Mouse (Mus musculus) frontal cortex, adult (tissue): Measurements from ENCODE around the gene Utp4.
A peak's percentile ranks its signal among the peaks of the same experiment; 100 is the strongest.
"Not testable (repeated sequence)": the region's sequence is repeated elsewhere in the genome, so short reads cannot be mapped to it uniquely, and the experiment has no call there.

Source experiments
- ATAC-seq: cut with Nextera tagmentation; 2 replicates; pipeline ENCODE4 v1.9.2; 2017; ENCODE audit warnings: mild to moderate bottlenecking, moderate library complexity, mixed read lengths; ENCODE audit not compliant: low TSS enrichment

Gene Utp4

DNA sequence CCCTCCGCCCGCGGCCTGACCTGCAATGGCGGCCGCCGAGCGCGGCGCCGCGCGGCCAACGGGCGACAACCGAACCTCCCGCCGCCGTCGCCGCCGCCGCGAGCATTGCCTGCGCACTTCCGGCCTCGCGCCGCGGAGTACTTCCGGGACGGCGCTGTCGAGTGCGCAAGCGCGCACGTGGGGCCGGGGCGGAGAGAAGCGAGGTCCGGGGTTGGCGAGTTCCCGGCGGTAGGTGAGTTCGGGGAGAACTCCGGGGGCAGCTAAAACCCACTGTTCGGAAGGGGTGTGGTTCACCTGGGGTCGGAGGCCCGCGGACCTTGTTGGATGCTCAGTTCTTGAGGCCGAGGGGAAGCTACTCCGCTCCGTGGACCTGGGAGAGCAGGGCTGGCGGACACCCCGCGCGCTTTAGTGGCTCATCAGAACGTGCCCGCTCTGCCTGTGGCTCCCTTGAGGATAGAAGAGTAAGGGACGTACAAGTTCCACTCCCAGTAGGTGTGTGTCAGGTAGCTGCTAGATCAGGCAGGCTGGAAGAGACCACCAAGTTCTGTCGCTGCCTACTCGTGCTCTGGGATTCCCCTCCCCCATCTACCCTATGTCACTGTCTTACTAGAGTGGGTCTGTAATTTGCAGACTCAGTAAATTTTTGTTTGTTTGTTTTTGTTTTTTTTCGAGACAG lies at the start of gene Utp4:
TSS of gene Utp4 (plus strand) at position 156 of the 676 bp plus-strand sequence.
- peak; percentile 97 for ATAC-seq

- no peak for ATAC-seq
Observed at GRCm38 (mm10) chr8:106850034-106850433, 43.4 kb upstream of the Utp4 start.

GRCm38 (mm10) chr8:106854534-106855241 lies 38.7 kb upstream of the Utp4 start:
- peak; percentile 50 for ATAC-seq

DNA sequence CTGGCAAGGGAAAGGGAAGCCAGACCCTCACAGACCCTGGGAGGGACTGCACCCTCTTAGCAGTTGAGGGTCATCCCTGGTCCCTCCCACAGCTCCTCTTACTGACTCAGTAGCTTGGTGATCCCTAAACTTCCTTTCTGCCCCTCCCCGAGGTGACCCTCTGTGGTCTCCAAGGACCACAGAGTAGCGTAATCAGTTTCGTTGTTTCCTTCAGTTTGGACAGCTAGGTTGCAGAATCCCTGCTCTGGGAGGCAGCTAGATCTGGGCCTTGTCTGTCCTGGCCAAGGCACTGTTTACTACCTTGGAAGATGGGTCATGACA lies 38.2 kb upstream of the Utp4 start:
- ATAC-seq, result no peak

DNA sequence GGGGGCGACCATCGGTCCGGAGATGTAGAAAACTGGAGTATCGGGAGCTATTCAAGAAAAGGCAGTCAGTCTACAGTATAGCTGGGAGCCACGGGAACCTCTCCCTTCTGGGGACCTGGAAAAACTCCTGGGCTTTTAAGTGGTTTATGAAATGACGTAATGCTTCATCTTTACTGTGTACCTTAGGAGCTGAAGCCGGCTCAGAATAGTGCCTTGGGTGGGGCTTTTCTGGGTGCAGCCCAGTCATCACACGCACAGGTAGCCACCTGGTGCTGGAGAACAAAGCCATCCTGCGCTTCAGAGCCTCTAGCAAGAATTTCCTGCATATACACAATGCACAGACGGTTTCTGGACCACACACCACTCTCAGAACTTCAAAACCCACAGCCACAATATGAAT lies 30.6 kb upstream of the Utp4 start:
- no peak for ATAC-seq

- ATAC-seq, result peak; percentile 36; the same call in 1 of the 2 replicates
Observed at GRCm38 (mm10) chr8:106865354-106865753, 28.1 kb upstream of the Utp4 start.

DNA sequence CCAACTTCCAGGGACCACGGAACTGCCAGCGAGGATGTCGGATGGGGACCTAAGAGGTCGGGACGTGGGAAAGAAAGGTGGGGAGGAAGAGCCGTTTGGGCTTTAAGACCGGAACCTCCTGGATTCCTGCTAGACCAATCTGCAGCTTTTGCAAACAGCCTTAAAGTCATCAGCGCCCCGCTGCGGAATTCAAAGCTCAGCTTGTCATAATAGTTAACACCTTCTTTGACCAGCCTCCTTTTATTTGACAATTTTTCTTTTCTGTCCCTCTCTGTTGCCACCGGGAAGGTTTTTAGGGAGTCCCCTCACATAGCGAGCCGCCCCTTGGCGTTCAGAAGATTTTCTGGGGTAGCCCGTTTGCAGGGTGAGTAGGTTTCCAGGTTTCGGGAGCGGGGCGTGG lies 23.4 kb upstream of the Utp4 start, which contains the start of gene Has3:
TSS of gene Has3 (plus strand) at position 192 of the 400 bp plus-strand sequence.
- ATAC-seq, result peak; percentile 35; the same call in 1 of the 2 replicates

GRCm38 (mm10) chr8:106870537-106871327 lies 22.7 kb upstream of the Utp4 start:
- peak; percentile 80 for ATAC-seq

GRCm38 (mm10) chr8:106871328-106871926 lies 22.0 kb upstream of the Utp4 start:
- peak; percentile 28; the same call in 1 of the 2 replicates for ATAC-seq

GRCm38 (mm10) chr8:106871931-106872371 lies 21.5 kb upstream of the Utp4 start:
- ATAC-seq, result peak; percentile 69

DNA sequence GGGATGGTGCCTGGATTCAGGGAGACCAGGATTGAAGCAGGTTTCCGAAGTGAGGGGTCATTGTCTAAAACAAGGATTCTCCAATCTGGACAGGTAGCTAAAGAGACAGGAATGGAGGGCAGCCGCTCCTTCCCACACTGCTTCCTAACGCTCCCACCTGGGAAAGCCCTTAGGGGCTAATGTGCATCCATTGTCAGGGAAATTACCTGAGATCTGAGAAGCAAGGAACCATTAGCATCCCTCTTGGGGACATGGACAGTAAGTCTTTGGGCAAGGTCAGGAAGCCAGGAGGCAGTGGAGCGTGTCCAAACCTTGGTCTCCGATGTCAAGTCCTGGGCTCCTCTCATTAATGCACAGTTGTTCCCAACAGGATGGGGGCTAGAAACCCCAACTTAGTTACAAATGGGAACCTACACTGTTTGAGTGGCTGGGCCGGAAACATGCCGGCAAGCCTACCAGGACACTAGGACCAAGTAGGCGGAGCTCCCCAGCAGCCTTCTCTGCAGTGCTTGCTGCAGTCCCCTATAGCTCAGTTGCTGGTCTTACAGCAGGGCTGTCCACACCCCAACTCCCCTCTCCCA lies 20.9 kb upstream of the Utp4 start:
- no peak for ATAC-seq

- ATAC-seq, result no peak
Observed at GRCm38 (mm10) chr8:106880121-106880707, 13.2 kb upstream of the Utp4 start.

- ATAC-seq, result not testable (repeated sequence)
Observed at GRCm38 (mm10) chr8:106884094-106884493, 9.3 kb upstream of the Utp4 start.

DNA sequence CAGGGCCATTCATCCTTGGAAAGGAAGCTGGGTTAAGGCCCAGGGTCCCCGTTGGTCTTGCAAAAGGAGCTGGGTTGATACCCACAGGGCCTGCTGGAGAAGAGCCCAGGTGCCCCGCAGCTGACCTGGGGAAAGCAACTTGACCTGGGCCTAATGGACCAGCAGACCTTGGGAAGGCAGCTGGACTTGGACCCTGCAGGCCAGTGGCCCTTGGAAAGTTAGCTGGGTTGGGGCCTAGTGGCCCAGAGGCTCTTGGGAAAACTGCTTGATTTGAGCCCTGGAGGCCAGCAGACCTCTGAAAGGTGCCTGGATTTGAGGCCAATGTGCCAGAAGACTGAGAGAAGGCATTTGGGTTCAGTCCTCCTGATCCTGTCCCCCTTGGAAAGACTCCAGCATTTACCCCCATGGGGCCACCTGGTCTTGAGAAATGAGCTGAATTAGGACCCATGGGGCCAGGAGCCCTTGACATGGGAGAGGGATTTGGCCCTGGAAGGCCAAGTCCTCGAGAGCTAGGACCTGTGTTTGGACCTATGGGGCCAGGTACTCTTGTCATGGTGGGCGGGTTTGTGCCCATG lies 8.5 kb upstream of the Utp4 start:
- ATAC-seq, result not testable (repeated sequence)

DNA sequence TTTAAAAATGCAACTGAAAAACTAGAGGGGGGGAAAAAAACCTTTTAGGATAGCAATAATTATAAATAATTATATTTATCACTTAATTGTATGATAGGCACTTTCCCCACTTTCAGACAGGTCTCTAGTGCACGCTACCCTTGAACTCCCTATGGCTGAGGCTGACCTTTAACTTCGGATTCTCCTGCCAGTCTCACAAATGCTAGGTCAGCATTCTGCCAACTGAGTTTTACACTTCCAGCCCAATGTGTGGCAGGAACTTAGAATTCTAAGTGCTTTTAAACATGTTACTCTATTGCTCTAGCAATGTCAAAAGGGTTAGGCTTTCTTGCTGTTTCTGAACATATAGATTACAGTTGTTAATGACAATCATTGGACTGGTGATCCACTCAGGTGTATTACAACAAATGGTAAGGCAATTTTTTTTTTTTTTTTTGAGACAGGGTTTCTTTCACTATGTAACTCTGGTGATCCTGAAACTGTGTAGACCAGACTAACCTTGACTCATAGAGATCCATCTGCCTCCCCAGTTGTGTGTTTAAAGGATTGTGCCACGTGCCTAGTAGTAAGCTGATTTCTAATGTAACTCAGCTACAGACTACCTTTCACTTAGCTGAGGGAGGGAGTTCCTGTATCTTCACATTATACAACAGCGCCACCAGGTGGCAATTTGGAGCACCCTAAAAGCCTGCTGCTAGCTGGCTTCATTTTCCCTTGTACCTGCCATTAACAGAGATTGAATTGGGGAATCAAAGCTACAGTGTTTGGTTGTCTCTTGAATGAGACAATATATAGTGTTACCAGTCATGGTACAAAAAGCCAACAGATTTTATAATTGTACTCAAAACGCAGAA lies 5.9 kb upstream of the Utp4 start:
- ATAC-seq, result peak; percentile 91

DNA sequence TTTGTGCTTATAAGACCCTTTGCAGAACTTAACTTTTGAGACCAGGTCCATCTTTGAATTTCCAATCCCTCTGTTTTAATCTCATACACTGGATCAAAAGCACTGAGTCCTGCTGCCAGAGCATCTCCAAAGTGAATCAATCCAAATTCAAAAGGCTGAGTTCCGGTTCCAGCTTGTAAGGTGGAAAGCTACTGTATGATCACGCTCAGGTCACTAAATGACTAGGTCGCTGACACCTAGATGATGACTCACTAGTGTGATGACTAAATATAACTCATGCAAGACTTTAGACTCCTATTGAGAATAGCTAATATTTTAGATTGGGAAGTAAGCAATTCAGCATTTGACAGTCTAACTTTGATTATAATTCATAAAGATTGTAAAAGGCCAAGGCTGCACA lies 4.6 kb upstream of the Utp4 start:
- no peak for ATAC-seq

GRCm38 (mm10) chr8:106892210-106892805 lies 1.1 kb upstream of the Utp4 start:
- ATAC-seq, result no peak

DNA sequence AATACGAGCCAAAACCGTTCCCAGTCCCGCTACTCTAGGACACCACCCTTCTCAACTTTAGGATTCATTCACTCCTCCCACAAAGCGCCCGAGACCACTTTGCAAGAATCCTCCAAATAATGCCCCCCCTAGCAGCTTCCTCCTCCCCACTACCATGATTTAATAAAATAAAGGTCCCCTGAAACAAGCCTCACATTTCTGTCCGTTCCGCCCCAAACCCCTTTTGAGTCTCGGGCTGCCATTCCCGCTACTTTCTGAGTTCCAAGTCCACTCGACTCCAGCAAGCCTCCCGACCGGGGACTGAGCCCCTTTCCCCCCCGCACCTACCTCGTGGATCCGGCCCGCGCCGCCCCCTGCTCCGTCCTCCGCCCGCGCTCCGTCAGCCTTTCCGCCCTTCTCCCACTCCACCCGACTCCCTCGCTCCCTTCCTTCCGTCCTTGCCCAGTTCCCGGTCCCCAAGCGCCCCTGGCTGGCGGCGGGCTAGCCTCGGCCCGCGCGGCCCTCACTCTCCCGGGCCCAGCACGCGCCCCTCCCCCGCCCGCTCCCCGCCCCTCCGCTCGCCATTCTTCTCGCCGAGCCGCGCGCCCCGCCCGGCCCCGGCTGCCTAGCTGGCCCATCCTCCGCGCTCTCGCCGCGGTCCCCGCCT lies 507 bp upstream of the Utp4 start:
- peak; percentile 72 for ATAC-seq

GRCm38 (mm10) chr8:106899473-106899872 lies 6.0 kb downstream of the Utp4 start:
- no peak for ATAC-seq
